Mouse (Mus musculus) cortical plate, adult 2 months (tissue): ENCODE data around the gene Vmp1.

Experiments
- CTCF ChIP-seq: fragments of 200-500 bp; IDR thresholded peaks from 2 replicates; pipeline ENCODE4 v1.5.1; 2011; ENCODE audit warnings: mild to moderate bottlenecking, control low read depth, low read length; ENCODE audit not compliant: insufficient read depth; ENCODE audit errors: extremely low read depth
- POLR2A ChIP-seq: fragments of 200-500 bp; IDR thresholded peaks from 2 replicates; pipeline ENCODE4 v1.6.1; 2011; ENCODE audit warnings: mild to moderate bottlenecking, low read length, control low read depth; ENCODE audit not compliant: insufficient read depth; ENCODE audit errors: extremely low read depth

- no peak for TF ChIP-seq CTCF
- no peak for TF ChIP-seq POLR2A
Measured at GRCm38 (mm10) chr11:86626714-86627113, 56.9 kb downstream of the Vmp1 start.
